Mouse (Mus musculus) left cerebral cortex, postnatal 4 days (tissue): ENCODE measurements around the gene Pacs2. TPM values are rescaled to one million over a fixed set of nuclear protein-coding genes. Genes with fewer than 3 reads are reported as not detected.

Experiments
- DNase-seq: peaks from one replicate; pipeline ENCODE4 v3.0.0-alpha.2; 2022
- intact Hi-C: fragments of 180-260 bp; cut with DNase I; formaldehyde crosslinking; loops from one replicate; pipeline ENCODE4 v1.15.1; 2025
- total RNA-seq, 2 experiments: library from RNA; stranded (reverse); gene quantifications; 2 replicates each; pipeline ENCODE4 v1.2.3; 2021

Gene Pacs2
- total RNA-seq, 2 experiments from 2014 or later: 184 to 189 TPM

DNA sequence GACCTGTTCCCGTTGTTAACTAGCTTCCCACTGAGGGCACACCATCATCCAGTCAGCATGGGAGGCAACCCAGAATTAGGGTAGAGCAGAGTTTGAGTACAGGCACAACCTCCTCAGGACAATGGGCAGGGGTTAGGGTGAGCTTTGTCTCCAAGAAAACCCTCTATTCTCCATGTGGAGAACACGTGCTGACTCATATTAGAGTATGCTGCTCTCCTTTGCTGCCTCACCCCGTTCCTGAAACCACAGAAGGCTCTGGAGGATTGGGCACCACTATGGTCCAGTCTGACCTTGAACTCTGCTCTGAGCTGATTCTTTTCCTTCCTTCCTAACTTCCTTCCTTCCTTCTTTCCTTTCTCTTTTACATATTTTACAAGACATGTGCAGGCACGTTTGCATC is 24.1 kb downstream of the Pacs2 start:
- no peak for DNase-seq
- intact Hi-C loops: no loop called here

DNA sequence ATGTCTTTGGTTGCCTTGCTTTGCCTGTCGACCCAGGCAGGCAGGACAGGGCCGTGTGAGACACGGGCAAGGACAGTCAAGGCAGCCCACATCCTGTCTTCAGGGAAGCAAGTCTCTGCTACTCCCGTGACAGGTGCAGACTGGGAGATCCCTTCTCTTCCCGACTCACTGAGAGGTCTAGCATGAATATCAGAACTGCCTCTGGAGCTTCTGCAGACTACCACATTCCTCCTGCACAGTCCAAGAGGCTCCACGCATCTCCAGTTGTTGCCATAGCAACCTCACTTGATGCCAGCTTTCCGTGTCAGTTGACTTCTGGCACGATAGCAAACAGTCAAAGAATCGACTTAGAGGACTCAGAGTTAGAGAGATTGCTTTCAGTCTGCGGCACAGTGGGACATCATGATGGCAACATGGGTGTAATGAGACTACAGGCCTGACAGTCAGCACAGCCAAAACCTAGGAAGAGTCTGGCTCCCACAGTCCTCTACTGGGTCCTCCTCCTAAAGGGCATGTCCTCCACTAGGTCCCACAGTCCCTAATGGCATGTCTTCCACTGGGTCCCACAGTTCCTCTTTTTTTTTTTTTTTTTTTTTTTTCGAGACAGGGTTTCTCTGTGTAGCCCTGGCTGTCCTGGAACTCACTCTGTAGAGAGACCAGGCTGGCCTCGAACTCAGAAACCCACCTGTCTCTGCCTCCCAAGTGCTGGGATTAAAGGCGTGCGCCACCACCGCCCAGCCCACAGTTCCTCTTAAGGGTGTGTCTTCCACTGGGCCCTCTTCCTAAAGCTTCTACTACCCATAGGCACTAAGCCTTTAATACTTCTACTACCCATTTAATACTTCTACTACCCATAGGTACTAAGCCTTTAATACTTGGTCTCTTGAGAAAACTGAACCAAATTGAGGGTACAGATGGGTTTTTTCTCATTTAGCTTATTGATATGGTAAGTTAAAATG is 27.5 kb downstream of the Pacs2 start:
- intact Hi-C loops: no loop called here
- peak; percentile 81 for DNase-seq

DNA sequence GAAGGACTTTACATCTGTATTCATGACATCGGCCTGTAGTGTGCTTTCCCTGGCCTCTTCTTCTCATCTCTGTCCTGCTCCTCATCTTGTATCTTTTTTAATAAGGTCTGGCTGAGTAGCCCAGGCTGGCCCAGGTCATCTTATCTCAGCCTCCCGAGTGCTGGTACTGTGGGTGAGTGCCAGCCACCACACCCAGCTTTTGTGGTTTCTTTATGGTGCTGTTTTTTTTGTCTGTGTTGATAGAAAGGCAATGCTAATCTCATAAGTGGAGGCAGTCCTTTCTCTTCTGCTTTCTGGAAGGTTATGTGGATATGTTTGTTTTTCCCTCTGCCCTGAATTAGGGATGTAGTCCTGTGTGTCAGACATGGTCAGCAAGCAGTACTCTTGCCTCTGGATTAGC is 28.2 kb downstream of the Pacs2 start:
- DNase-seq: no peak
- intact Hi-C loops: no loop called here

DNA sequence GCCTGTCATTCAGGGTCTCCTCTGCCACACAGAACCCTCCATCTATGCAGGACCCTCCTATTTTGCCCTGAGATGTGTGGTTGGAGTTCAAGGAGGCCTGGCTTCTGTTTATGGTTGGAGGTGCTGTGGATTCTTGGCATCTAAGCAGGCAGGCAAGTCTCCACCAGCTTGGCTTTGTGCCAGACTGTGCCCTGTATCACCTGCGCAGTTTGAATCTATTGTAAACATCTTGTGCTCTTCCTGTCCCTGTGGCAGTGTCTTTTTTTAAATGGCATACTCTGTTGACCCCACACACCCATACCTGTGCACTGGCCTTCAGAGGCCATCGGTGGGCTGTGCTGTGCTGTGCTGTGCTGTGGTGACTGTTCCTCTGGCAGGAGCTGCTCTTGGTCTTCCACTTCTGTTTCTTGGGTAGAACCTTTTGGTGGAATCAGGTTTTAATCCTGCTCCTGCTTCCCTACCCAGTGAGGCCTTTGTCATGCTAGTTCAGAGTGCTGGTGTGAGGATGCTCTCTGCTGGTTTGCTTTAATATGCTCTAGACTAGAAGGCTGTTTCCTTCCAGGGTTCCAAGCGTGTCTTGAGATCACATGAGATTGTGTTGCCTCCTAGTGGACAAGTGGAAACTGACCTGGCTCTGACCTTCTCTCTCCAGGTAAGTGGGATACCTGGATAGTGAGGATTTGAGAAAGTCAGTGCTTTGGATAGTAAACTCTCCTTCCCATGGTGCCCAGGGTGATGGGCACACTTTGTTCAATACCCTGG is 30.8 kb downstream of the Pacs2 start:
- intact Hi-C loops: no loop called here

DNA sequence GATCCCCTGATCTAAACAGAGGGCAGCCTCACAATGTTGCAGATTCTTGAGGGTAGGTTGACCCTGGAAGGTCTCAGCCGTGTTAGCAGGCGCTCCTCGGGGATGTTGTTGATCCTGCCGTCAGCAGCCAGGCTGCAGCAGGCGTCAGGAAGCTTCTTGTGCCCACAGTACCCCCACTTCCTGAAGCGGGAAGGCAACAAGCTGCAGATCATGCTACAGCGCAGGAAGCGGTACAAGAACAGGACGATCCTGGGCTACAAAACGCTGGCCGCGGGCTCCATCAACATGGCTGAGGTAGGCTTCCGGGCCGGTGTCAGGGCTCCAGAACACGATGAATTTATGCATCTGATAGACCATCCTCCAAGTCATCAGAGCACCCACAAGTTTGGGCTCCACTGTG is 32.6 kb downstream of the Pacs2 start:
- DNase-seq: no peak
- intact Hi-C loops: no loop called here

More for the DNA sequence above, 30.8 kb downstream of the Pacs2 start:
- DNase-seq: peak; percentile 37

DNA sequence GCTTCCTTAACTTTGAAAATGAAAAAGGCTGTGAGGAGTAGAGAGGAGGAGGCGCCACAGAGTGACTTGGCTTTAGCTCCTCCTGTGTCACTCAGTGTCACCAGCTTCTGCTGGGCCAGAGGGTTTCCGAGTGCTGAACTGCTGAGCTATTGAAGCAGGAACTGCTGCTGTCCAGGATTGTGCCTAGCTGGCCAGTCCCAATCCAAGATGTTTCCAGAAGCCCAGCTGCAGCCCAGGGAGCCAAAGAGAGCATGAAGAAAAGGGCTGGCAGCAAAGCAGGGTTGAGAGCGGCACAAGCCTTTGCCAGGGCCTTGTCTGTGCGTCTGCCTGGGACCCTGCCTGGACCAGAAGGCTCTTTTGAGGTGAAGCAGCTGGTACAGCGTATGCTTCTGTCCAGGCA is 33.8 kb downstream of the Pacs2 start:
- intact Hi-C loops: no loop called here
- DNase-seq: peak; percentile 52

DNA sequence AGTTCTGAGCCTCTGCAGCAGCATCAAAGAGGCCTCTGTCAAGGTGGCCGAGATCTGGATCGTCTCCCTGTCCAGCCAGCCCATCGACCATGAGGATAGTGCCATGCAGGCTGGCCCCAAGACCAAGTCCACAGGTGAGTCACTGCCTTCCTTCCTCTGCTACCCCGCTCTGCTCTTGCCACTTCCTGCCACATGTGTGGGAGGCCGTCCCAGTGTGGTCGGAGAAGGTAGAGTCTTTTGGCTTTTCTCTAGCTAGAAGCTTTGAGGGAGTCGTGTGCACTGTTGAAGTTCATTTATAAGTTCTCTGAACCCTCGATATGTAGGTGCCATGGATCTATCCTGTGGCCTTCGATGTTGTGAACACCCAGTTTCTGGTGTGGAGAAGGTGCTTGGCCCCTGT is 35.5 kb downstream of the Pacs2 start:
- intact Hi-C loops: no loop called here
- no peak for DNase-seq

DNA sequence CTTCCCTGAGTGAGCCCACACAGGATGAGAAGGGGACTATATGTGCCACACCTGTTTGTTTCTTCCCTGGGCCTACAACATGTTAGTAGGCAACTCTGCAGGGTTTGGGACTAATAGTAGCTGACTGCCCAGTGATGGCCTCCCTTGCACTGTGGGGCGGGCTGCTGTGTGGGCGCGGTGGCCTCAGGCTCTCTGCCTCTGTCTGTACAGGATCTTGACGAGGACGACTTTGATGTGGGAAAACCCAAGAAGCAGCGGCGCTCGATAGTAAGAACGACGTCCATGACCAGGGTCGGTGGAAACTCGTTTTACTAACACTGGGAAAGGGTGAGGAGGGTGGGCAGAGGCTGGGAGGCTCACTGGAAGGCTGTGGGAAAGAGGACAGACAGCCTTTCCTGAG is 36.4 kb downstream of the Pacs2 start:
- no peak for DNase-seq
- intact Hi-C loops: no loop called here

DNA sequence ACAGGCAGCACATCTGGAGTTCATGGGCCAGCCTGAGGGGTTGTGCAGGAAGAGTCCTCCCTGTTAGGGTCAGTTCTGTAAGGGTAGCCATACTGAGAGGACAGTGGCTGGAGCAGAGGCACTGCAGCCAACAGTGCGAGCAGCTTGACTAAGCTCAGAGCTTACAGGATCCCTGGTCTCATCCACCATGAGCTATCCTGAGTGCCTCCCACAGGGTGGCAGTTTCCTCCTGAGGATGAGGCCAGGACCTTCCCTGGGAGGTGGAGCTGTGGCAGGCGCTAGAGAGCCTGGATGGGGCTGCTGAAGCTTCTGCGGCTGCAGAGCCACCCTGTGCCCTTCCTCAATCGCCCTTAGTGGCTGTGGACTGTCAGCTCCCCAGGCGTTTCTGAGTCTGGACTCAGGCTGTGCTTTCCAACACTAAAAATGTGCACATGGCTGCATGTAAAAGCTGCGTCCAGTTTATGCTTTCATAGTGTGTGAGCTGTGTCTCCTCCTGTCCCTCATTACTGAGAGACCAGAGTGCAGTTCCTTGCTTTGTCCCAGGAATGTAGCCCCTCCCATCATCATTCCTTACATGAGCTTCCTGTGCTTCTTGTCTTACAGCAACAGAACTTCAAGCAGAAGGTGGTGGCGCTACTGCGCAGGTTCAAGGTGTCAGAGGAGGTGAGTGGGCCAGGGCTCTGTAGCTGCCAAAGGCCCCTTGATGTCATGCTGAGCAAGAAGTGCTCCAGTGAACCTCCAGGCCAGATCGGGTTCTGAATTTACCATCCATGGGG is 37.5 kb downstream of the Pacs2 start:
- intact Hi-C loops: no loop called here
- DNase-seq: no peak

DNA sequence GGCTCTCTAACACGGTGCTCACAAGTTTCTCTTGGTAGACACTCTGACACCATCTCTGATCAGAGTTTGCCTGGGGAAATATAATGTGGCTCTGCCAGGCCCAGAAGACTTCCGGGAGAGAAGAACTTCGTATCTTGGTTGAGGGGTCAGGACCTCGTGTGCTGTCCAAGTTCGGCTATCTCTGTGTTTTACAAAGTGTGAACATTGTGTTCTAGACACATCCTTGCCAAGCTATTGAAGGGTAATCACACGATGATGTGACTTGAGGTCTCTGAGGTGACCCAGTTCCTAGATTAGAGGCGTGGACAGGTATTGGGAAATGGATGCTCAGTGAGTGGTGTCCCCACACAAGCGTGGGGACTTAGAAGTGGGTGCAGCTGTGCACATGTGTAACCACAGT is 41.8 kb downstream of the Pacs2 start:
- DNase-seq: no peak
- intact Hi-C loops: no loop called here

DNA sequence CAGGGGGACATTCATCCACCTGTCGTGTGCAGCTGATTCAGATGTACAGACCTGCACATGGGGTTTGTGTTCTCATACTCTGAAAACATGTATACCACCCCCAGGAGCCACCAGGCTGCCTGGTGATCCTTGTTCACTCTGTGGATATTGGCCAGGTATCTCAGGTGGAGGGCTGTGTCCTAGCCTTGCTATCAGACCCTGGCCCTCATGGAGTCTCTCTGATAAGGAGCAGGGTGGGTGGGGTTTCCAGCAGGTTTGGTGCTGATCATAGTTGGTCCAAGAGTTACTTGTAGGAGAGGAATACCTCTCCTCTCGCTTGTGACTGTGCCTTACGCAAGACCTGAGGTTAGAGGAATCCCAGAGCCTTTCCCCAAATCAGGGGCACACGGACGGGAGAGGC is 45.9 kb downstream of the Pacs2 start:
- intact Hi-C loops: no loop called here
- DNase-seq: no peak

DNA sequence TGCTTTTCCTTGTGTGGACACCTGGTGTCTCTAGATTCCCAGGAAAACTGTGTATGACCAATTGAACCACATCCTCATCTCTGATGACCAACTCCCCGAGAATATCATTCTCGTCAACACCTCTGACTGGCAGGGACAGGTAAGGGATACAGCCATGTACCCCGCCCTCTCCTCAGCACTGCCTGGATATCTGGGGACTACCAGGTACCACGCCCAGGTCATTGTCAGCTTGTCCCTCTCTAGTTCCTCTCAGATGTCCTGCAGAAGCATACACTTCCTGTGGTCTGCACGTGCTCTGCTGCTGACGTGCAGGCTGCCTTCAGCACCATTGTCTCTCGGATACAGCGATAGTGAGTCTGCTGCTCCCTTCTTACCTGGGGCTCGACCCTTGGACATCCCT is 47.3 kb downstream of the Pacs2 start:
- intact Hi-C loops: no loop called here
- DNase-seq: no peak

DNA sequence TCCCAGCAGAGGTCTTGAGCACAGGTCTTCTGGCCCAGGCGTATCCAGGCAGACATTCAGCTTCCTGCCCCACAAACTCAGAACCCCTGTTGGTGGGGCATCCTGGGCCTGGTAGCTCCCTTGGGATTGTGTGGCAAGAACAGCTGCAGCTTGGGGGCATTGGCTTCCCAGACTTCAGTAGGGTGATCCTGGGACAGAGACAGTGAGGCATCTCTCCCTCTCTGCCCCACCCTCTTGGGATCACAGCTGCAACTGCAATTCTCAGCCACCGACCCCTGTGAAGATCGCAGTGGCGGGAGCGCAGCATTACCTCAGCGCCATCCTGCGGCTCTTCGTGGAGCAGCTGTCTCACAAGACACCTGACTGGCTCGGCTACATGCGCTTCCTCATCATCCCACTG is 47.9 kb downstream of the Pacs2 start:
- DNase-seq: no peak
- intact Hi-C loops: no loop called here

DNA sequence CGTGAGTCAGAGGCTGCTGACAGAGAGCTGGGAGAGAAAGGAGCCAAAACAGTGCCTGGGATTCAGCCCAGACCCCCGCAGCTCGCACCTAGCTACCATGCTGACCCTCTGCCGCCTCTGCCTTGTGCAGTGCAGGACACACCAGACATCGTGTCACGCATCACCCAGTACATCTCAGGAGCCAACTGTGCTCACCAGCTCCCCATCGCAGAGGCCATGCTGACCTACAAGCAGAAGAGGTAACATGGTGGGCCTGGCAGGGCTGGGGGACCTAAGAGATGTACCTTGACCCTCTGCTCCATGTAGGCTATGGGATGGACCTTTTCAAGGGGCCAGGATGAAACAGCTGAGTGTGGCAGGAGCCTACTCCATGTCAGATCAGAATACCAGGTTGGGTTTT is 49.4 kb downstream of the Pacs2 start:
- intact Hi-C loops: no loop called here
- no peak for DNase-seq

DNA sequence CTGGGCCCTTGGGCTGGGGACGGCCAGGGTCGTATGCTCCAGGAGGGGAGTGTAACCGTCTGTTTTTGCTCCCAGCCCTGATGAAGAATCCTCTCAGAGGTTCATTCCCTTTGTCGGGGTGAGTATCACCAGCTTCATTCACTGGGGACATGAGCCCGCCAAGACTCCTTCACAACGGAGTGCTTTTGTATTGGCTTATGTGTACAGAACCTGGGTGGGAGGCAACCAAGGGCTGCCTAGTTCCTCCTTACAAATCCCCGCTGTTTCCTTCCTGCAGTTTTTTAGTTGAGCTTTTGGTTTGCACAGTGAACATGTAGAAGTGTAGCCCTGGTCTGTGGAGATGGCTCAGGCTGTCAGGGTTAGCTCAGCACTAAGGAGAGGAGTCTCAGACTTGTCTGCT is 53.7 kb downstream of the Pacs2 start:
- no peak for DNase-seq
- intact Hi-C loops: no loop called here

DNA sequence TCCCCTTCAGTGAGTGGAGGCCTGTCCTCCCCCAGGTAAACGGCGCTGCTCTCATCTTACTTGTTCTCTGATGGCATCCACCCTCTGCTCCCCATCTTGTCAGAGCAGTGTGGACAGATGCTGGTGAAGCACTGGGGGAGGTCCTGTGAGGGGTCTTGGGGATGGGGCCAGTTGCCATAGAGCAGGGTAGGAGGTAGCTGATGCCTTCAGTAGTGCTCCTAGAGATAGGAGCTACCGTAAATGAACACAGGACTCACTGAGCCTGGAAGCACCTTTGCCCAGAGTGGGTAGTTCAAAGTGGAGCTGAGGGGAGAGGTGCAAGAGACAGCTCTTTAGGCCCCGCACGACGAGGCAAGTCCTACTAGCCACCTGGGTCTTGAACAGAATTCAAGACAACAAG is 55.1 kb downstream of the Pacs2 start:
- intact Hi-C loops: no loop called here

DNA sequence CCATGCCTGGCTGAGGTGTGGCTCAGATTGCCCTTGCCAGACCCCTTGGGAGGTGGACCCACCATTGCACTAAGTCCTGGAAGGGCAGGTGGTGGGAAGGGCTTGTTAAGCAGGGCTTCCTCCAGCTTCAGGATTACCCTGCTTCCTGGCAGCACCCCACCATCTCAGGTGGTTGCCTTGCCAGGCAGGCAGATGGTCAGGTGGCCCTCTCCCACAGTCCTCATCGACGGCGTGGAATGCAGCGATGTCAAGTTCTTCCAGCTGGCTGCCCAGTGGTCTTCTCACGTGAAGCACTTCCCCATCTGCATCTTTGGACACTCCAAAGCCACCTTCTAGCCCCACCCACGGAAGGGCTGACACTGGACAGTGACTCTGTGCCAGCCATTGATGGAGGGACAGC is 57.0 kb downstream of the Pacs2 start:
- intact Hi-C loops: no loop called here
- DNase-seq: peak; percentile 15

More for the DNA sequence above, 55.1 kb downstream of the Pacs2 start:
- no peak for DNase-seq

DNA sequence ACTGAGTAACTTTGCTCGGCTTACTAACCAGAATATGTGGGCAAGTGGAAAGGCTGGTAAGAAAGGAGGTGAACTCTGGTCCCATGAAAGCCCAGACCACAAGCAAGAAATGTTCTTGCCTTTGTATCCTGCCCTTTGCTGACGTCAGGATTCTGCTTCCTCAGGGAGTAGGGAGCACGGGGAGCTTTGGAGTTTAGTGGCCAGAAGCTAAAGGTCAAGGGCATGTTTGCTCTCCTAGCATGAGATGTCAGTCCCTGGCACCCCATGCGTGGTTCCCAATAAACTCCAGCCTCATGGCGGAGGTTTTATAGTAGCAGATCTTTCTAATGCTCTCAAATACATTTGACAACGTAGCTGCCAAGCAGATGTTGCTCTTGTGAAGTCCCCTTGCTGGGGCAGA is 57.5 kb downstream of the Pacs2 start:
- no peak for DNase-seq
- intact Hi-C loops: no loop called here

DNA sequence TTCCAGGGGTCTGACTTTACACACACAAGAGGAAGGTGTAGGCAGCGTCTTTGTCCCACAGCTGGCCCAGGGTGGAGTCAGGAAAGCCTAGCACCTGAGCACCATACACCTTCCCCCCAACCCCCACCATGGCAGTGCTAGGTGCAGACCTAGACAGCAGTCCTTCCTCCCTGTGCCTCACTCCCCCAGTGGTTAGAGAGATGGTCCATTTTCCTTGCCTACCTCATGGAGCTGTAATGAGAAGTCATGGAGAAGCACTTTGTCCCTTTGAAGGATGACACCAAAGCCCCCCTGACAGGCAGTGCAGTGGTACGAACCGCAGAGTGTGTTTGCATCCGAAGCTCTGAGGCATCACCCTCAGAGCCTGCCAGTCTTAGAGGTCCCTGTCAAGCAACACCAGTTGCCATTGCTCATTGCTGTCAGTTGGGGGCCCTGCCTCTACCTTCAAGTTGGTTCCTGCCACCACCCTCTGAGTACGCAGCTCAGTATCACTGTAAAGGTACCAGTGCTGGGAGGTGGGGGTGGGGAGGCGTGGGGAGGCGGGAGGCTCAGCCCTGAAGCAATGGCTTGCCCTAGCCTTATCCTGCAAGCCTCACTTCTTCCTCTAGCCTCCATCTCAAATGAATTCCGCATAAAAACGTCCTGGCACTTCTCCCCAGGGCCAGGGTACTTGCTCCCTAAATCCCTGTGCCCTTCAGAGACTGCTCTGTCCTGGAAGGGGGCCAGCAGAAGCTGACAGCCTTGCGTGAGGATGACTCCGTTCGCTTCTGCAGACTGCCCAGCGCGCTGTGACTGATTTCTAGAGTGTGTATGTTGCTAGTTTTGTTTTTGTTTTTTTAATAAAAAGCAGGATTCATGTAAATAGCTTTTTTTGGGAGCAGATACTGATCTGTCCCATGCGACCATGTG is 59.4 kb downstream of the Pacs2 start:
- DNase-seq: peak; percentile 65
- intact Hi-C loops: no loop called here
